Mouse (Mus musculus) B cell, adult 2 months (primary cell): ENCODE results near the gene Slc44a1.
A peak's percentile ranks its signal among the peaks of the same experiment; 100 is the strongest.

Source experiments
- DNase-seq, 2 experiments: peaks; one replicate each; pipeline ENCODE4 v3.0.0; 2022

The Slc44a1 gene

GRCm38 (mm10) chr4:53474109-53474508 lies 33.9 kb downstream of the Slc44a1 start:
- DNase-seq = no peak

DNA sequence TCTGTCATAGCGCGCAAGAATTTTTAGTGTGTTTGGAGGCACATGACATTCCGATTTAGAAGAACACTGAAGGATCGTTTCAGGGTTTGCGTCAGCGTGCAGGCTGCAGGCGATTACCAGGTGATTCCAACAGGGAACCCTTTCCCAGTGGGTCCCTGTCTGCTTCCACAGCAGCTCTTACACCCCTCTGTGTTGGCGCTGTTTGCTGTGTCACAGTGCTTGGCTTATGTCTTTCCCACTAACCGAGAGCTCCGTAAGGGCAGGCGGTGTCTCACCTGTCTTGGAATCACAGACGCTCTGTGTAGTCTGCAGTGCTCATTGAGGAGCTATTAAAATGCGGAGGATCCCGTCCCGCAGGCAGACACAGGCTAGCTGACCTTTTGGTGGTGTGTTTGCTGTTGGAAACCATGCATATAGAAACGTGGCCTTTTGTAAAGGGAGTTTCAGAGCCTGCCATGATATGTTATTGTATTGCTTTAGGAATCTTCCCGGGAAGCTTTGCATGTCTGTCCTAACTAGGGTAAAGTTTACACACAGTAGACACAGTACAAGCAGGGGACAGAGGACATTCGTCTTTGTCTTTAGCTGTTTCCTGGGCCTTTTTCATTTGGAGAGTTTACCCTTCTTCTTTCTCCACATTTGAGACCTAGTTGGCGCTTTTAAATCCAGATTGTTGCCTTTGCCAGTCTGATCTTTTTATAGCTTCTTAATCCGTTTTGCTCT lies 35.2 kb downstream of the Slc44a1 start:
- DNase-seq = no peak

- DNase-seq = no peak
Measured at GRCm38 (mm10) chr4:53478644-53479043, 38.4 kb downstream of the Slc44a1 start.

DNA sequence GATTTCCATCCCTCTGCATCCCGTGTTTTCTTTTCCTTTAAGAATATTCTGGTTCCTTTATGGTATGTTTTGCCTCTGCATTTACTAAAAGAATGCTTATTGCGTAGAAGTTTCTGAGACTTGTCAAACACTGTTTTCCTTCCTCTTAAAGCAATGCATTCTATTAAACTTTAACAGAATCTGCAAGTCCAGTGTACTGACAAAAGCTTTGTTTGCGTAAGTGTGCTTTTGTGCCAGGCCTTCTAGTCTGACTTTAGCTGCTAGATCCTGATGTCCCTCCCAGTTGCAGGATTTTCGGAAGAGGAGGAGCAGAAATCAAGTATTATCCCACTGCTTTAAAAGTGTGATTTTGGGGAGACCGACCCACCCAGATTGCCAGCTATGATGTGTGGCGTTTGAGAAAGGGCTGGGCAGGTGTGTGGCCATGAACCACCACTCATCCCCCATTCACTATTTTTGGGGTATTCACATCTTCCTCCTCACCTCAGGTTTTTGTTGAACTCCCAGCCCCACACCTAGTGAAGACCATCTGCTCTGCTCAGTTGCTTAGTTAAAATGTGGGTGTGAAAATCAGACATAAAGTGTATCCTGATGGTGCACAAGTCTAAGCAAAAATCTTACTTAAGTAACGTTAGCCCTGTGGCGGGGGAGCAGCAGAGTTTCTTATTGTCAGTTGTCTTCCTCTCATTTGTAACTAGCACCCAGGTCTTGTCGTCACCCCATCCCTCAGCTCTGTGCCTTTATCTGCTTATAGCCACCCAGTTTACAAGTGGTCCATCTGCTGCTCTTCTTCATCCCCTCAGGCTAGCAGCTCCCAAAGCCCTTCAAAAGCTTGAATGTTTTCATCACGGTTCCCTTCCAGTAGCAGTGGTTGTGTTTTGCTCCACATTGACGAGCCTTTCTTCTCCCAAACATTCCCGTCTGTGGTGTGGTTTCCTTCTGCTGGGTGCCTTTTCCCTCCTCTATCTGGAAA lies 47.3 kb downstream of the Slc44a1 start:
- DNase-seq = no peak

DNA sequence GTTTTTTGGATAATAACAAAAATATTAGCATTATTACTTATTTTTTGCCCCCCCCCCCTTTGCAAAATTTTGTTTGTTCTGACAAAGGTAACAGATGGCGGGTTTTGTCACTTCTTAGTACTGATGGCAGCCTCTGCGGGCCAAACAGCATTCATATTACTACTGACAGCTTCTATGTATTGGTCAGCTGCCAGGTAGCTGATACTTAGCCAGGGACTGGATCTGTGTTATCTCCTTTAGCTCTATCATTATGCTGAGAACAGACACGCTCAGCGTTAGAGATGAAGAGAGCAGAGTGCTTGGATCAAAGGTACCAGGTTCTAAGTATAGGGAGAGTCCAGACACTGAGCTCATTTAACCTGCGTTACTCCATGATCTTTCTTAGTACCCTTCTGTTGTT lies 48.6 kb downstream of the Slc44a1 start:
- no peak for DNase-seq

- no peak for DNase-seq
Measured at GRCm38 (mm10) chr4:53490371-53490770, 50.2 kb downstream of the Slc44a1 start.

DNA sequence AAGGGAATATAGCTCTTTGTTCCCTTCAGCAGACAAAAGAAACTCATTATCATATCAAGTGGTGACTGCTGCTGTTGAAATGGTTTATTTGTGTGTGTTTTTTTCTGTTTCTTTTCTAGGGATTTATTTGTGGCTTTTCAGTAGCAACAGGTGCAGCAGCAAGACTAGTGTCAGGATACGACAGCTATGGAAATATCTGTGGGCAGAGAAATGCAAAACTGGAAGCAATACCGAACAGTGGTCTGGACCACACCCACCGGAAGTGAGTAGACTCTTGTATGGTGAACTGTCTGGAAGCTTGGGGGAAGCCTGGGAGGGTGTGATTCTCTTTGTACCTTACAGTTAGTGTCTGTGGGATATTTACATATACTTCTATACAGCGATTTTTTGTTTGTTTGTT lies 51.1 kb downstream of the Slc44a1 start:
- peak; percentile 60 to 71 for DNase-seq

GRCm38 (mm10) chr4:53495646-53496045 lies 55.4 kb downstream of the Slc44a1 start:
- no peak for DNase-seq

- DNase-seq = no peak
Measured at GRCm38 (mm10) chr4:53502764-53503163, 62.6 kb downstream of the Slc44a1 start.

GRCm38 (mm10) chr4:53512131-53512916 lies 72.1 kb downstream of the Slc44a1 start:
- DNase-seq = peak; percentile 9 to 14

GRCm38 (mm10) chr4:53513276-53514081 lies 73.3 kb downstream of the Slc44a1 start:
- DNase-seq = peak; percentile 43 to 49

DNA sequence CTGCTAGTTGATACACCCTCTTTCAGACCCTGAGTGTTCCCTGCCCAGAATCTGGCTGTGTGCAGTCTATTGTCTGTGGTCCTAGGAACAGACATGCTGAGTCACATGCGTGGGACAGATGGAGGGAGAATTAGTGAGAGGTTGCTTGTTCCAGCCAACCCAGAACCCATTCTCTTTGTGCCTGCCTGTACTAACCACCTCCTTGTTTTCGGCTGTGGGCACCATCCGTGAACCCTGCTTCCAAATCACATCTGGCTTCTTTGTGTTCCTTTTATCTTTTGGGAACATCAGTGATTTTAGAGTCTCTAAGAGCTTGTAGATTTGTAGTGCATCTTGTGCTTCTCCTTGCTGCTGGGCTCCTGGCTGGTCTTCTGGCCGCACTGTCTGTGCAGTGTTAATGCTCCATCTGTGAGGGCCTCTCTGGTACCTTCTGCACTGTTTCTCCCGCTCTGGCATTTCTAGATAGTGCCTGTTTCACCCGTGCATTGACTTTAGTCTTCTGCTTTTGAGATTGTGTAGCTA lies 75.9 kb downstream of the Slc44a1 start:
- no peak for DNase-seq

GRCm38 (mm10) chr4:53519429-53519828 lies 79.2 kb downstream of the Slc44a1 start:
- DNase-seq = no peak

DNA sequence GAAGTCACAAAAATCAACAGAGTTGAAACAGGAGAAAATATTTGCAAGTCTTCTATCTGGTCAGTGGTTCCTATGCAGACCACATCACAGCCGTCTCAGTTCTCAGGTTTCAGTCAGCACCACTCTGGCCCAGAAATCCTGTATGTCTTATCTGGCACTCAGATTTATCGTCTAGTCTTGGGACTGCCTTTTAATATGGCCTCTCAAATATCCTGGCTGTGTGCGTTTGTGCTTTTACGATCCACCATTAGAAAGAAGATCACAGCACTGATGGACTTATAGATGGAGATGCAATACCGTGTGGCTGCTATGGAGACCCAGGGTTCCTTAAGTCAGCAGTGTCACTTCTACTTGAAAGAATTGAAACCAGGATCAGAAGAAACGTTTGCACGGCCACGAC lies 80.8 kb downstream of the Slc44a1 start:
- no peak for DNase-seq

DNA sequence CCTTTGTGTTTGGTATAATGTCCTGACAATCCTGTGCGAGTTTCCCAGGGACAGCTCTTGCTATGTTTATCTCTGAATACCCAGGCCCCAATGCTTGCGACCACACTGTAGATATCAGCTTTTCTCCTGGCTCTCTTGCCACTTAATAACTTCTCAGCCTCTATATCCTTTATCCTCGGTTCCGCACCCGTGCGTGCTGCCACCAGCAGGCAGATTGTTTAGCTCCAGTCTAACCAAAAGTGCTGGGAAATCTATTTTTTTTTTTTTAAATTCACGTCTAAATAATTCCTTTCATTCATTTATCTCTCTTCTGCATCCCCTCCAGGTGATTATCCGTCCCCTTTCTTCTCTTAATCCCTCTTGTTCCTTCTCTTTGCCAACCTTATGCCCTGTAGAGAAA lies 82.4 kb downstream of the Slc44a1 start:
- DNase-seq = no peak

GRCm38 (mm10) chr4:53525503-53525902 lies 85.3 kb downstream of the Slc44a1 start:
- DNase-seq = no peak

DNA sequence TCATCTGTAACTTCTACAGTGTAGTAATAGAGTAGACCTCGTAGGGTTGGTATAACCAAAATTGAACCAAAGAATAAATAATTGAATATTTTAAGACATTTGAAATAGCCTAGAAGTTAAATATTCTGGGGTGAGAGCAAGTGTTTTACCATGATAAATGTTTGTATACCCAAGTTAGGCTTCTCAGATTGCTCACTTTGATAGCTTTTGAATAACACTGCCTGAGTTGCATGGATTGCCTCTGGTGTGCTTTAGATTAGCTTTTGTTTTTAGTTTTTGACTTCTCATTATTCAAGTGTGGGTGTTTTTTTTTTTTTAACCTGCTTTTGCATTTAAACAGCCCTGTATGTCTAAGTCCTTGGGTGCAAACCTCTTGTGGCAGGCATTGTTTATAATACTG lies 85.8 kb downstream of the Slc44a1 start:
- no peak for DNase-seq

DNA sequence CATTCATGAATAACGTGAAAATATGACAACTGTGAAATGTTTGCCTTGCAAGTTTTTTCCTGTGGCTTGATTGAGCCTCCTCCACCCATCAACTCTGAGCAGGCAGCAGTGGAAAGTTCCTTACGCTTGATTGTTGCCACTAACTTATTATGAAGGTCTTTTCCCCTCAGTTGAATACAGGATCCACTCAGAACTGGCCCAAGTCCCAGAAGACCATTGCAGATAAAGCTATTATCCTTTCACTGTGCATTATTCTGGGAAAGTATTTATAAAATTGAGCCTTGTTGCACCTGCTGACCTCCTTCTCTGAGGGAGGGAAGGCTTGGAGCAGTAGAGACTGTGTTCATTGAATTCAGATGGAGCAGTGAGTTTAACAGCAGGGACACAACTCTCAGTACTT lies 86.2 kb downstream of the Slc44a1 start:
- no peak for DNase-seq

GRCm38 (mm10) chr4:53535795-53536194 lies 95.6 kb downstream of the Slc44a1 start:
- no peak for DNase-seq

DNA sequence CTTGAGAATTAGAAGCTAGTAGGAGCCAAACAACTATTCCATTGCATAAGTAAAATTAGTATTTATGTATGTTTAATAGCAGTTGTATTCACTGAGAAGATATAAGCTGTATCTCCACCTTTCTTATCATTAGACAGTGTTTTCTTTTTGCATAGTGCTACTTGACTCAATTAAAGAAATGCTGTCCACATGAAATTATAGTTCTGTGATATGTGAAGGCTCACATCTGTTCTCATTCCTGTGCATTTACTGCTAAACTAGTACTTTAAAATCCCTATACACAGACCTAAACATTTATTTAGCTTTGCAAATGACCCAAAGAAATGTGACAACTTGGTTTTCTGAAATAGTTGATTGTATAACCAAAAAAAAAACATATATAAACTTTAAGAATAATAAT lies 96.9 kb downstream of the Slc44a1 start:
- DNase-seq = no peak

DNA sequence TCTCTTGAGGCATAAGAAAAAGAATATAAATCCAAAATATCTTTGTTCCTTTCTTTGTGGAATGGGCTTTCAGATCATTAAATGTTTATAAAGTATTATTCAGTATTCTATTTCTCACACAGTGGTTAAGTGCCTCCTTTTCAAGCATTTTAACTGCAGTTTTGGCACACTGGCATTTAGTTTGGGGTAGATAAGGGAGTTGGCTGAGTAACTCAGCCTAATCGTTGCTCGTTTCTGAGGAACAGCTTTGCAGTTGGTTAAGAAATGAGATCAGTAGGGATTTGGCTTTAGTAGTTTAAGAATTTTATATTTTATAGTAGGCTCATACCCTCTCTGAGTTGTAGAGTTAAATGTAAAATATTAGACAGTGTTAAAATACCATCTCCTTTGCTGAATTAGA lies 97.3 kb downstream of the Slc44a1 start:
- DNase-seq = no peak

- no peak for DNase-seq
Measured at GRCm38 (mm10) chr4:53538600-53538999, 98.4 kb downstream of the Slc44a1 start.
